Mouse (Mus musculus): ENCODE results near the gene Gm4559.
A peak's percentile ranks its signal among the peaks of the same experiment; 100 is the strongest.
"Not testable (repeated sequence)": the region's sequence is repeated elsewhere in the genome, so short reads cannot be mapped to it uniquely, and the experiment has no call there.

Gm4559 gene

GRCm38 (mm10) chr7:142274263-142274662 lies at the start of gene Gm4559:
Gene Gm4559, minus strand, starts transcription at chr7:142274363.
- not testable (repeated sequence) for DNase-seq (ENCODE audit: low read depth)

GRCm38 (mm10) chr7:142323396-142324117 lies 49.4 kb upstream of the Gm4559 start:
- no peak for DNase-seq (ENCODE audit: low read depth)

- DNase-seq (ENCODE audit: low read depth) = no peak
These were observed 48.5 kb upstream of the Gm4559 start for GRCm38 (mm10) chr7:142322641-142323040.

- DNase-seq (ENCODE audit: low read depth) = not testable (repeated sequence)
These were observed 47.6 kb upstream of the Gm4559 start for GRCm38 (mm10) chr7:142321637-142322306.

GRCm38 (mm10) chr7:142320906-142321305 lies 46.7 kb upstream of the Gm4559 start:
- DNase-seq (ENCODE audit: low read depth) = no peak

- DNase-seq (ENCODE audit: low read depth) = no peak
These were observed 45.0 kb upstream of the Gm4559 start for GRCm38 (mm10) chr7:142319124-142319523.

GRCm38 (mm10) chr7:142317216-142317615 lies 43.1 kb upstream of the Gm4559 start:
- DNase-seq (ENCODE audit: low read depth) = no peak

GRCm38 (mm10) chr7:142316558-142316957 lies 42.4 kb upstream of the Gm4559 start:
- peak; percentile 73 for DNase-seq (ENCODE audit: low read depth)

GRCm38 (mm10) chr7:142314600-142315285 lies 40.6 kb upstream of the Gm4559 start:
- no peak for DNase-seq (ENCODE audit: low read depth)

GRCm38 (mm10) chr7:142303929-142304328 lies 29.8 kb upstream of the Gm4559 start:
- not testable (repeated sequence) for DNase-seq (ENCODE audit: low read depth)

- no peak for DNase-seq (ENCODE audit: low read depth)
These were observed 29.1 kb upstream of the Gm4559 start, which contains the start of gene Krtap5-4 for GRCm38 (mm10) chr7:142303249-142303648. Gene Krtap5-4, plus strand, starts transcription at chr7:142303549.

GRCm38 (mm10) chr7:142297018-142297417 lies 22.9 kb upstream of the Gm4559 start, which contains the start of gene Krtap5-1:
Gene Krtap5-1, minus strand, starts transcription at chr7:142297118.
- not testable (repeated sequence) for DNase-seq (ENCODE audit: low read depth)

GRCm38 (mm10) chr7:142296108-142296507 lies 21.9 kb upstream of the Gm4559 start:
- DNase-seq (ENCODE audit: low read depth) = not testable (repeated sequence)

GRCm38 (mm10) chr7:142295418-142295817 lies 21.3 kb upstream of the Gm4559 start:
- DNase-seq (ENCODE audit: low read depth) = no peak

GRCm38 (mm10) chr7:142293851-142294250 lies 19.7 kb upstream of the Gm4559 start:
- DNase-seq (ENCODE audit: low read depth) = peak; percentile 55

GRCm38 (mm10) chr7:142285910-142286612 lies 11.9 kb upstream of the Gm4559 start:
- DNase-seq (ENCODE audit: low read depth) = not testable (repeated sequence)

GRCm38 (mm10) chr7:142285130-142285835 lies 11.1 kb upstream of the Gm4559 start:
- no peak for DNase-seq (ENCODE audit: low read depth)

- DNase-seq (ENCODE audit: low read depth) = peak; percentile 90
These were observed 10.5 kb upstream of the Gm4559 start for GRCm38 (mm10) chr7:142284615-142285080.

GRCm38 (mm10) chr7:142284023-142284591 lies 9.9 kb upstream of the Gm4559 start:
- DNase-seq (ENCODE audit: low read depth) = peak; percentile 78

GRCm38 (mm10) chr7:142282847-142283246 lies 8.7 kb upstream of the Gm4559 start:
- DNase-seq (ENCODE audit: low read depth) = not testable (repeated sequence)

GRCm38 (mm10) chr7:142279291-142279690 lies 5.1 kb upstream of the Gm4559 start:
- not testable (repeated sequence) for DNase-seq (ENCODE audit: low read depth)

All from naive thymus-derived CD4-positive, alpha-beta T cell, adult 2 months (primary cell).